Mouse (Mus musculus) stomach, embryonic 16.5 days (tissue): ENCODE data around the gene Map3k5. TPM values are rescaled to one million over a fixed set of nuclear protein-coding genes. Genes with fewer than 3 reads are reported as not detected.

Experiments used
- ATAC-seq: fragments of 200-750 bp; cut with Nextera tagmentation; 2 replicates; pipeline ENCODE4 v1.8.0; 2017; ENCODE audit warnings: moderate number of reproducible peaks, moderate TSS enrichment; ENCODE audit not compliant: insufficient read depth, low FRiP score
- H3K27ac ChIP-seq: fragments of 300-500 bp; sonication (generic); 2 replicates; pipeline ENCODE4 v1.5.1; 2014; ENCODE audit warnings: low read length
- H3K27me3 ChIP-seq: fragments of 300-500 bp; sonication (generic); 2 replicates; pipeline ENCODE4 v1.6.1; 2014; ENCODE audit warnings: low read length, control low read depth, mixed read lengths; ENCODE audit not compliant: control insufficient read depth, insufficient read depth
- H3K36me3 ChIP-seq: fragments of 300-500 bp; sonication (generic); 2 replicates; pipeline ENCODE4 v1.6.1; 2014; ENCODE audit warnings: low read length; ENCODE audit not compliant: control insufficient read depth, insufficient read depth
- H3K4me1 ChIP-seq: fragments of 300-500 bp; sonication (generic); 2 replicates; pipeline ENCODE4 v1.6.1; 2014; ENCODE audit warnings: low read length, control low read depth, mixed read lengths; ENCODE audit not compliant: control insufficient read depth, insufficient read depth
- H3K4me2 ChIP-seq: fragments of 300-500 bp; sonication (generic); 2 replicates; pipeline ENCODE4 v1.6.1; 2014; ENCODE audit warnings: low read depth, low read length, mixed read lengths
- H3K4me3 ChIP-seq: fragments of 300-500 bp; sonication (generic); replicated peaks from 2 replicates; pipeline ENCODE4 v1.5.1; 2014; ENCODE audit warnings: mild to moderate bottlenecking, low read length
- H3K9ac ChIP-seq: fragments of 300-500 bp; sonication (generic); 2 replicates; pipeline ENCODE4 v1.6.1; 2014; ENCODE audit warnings: low read length
- H3K9me3 ChIP-seq: fragments of 300-500 bp; sonication (generic); replicated peaks from 2 replicates; pipeline ENCODE4 v1.6.1; 2016; ENCODE audit warnings: low read length, control low read depth; ENCODE audit not compliant: control insufficient read depth
- WGBS: fragments of 180-500 bp; shearing (Covaris S2); extraction: QIAGEN DNeasy Blood & Tissue Kit; methylation state at CpG from one replicate; pipeline ENCODE4 v1.1.7; 2014; 5-methylcytosine and 5-hydroxymethylcytosine counted together
- polyA plus RNA-seq: library from polyadenylated mRNA; unstranded; fragments of >200 nt; fragmentation: Nextera tagmentation; extraction: Ambion mirVana; gene quantifications from 2 replicates; pipeline ENCODE4 v1.2.1, GENCODE M21; 2015

Gene Map3k5
- polyA plus RNA-seq, 1 experiment from 2014 or later, result 2.7 TPM

- H3K27me3 ChIP-seq, result no peaks in the 10 kb centered on the region
- ATAC-seq, result no peak
- no peaks in the 10 kb centered on the region for H3K36me3 ChIP-seq
- H3K27ac ChIP-seq, result peak overlapping the region; percentile 60
- H3K4me3 ChIP-seq, result no peak overlapping the region
- H3K4me2 ChIP-seq, result no peak overlapping the region
- H3K4me1 ChIP-seq, result peaks cover 41% of the 10 kb centered on the region
- no peaks in the 10 kb centered on the region for H3K9me3 ChIP-seq
- 74% methylated on average over 11 of the region's 11 CpGs for WGBS
- no peak overlapping the region for H3K9ac ChIP-seq
Measured at GRCm38 (mm10) chr10:19953032-19953761, 18.9 kb downstream of the Map3k5 start.

- no peaks in the 10 kb centered on the region for H3K27me3 ChIP-seq
- H3K36me3 ChIP-seq, result no peaks in the 10 kb centered on the region
- H3K9me3 ChIP-seq, result no peaks in the 10 kb centered on the region
- 75% methylated on average over 3 of the region's 3 CpGs for WGBS
- H3K4me3 ChIP-seq, result no peak overlapping the region
- H3K9ac ChIP-seq, result no peak overlapping the region
- H3K4me1 ChIP-seq, result peaks cover 41% of the 10 kb centered on the region
- no peak overlapping the region for H3K4me2 ChIP-seq
- ATAC-seq, result no peak
- no peak overlapping the region for H3K27ac ChIP-seq
Measured at GRCm38 (mm10) chr10:19954572-19954971, 20.3 kb downstream of the Map3k5 start.

GRCm38 (mm10) chr10:19955817-19956216, 21.5 kb downstream of the Map3k5 start:
- Histone ChIP-seq H3K9ac (no peak overlapping the region), H3K4me1 (peaks cover 41% of the 10 kb centered on the region), H3K36me3 (no peaks in the 10 kb centered on the region), H3K27ac (peak overlapping the region; percentile 76), H3K9me3 (no peaks in the 10 kb centered on the region), H3K4me3 (no peak overlapping the region), H3K27me3 (no peaks in the 10 kb centered on the region), H3K4me2 (no peak overlapping the region)
- 76% methylated on average over 6 of the region's 6 CpGs for WGBS
- no peak for ATAC-seq

GRCm38 (mm10) chr10:19956745-19957144, 22.5 kb downstream of the Map3k5 start:
- peak overlapping the region; percentile 34 for H3K4me2 ChIP-seq
- no peaks in the 10 kb centered on the region for H3K36me3 ChIP-seq
- no peaks in the 10 kb centered on the region for H3K27me3 ChIP-seq
- H3K9me3 ChIP-seq, result no peaks in the 10 kb centered on the region
- WGBS, result 28% methylated on average over 6 of the region's 6 CpGs
- peak; percentile 92 for ATAC-seq
- H3K4me1 ChIP-seq, result peaks cover 41% of the 10 kb centered on the region
- H3K9ac ChIP-seq, result peak overlapping the region; percentile 39; the same call in 1 of the 2 replicates
- no peak overlapping the region for H3K4me3 ChIP-seq
- H3K27ac ChIP-seq, result peak overlapping the region; percentile 87

DNA sequence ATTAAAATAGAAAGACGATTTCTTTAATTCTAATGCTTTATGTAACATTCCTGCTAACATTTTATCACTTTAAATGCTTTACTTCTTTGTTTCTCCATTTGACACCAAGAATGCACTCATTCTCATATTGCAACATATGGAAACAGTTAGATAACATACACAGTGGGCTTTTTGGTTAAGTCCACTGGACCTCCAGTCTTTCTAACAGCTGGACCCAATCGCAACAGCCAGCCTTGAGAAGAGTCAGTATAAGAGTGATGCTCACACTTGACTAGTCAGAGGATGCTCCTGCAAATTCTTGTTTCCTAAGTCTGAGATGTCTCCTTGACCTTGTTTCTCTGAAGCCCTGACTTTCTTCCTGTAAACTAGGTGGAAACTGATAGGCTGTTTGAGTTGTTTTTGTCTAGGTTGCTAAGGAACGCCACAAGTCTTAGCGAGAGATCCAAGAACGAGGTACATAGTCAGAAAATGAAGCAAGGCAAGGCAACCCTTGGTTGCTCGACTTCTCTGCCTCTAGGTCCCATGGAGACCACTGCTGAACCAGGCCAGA, 26.6 kb downstream of the Map3k5 start:
- Histone ChIP-seq H3K9ac (no peak overlapping the region), H3K4me1 (peaks cover 31% of the 10 kb centered on the region), H3K27ac (no peak overlapping the region), H3K27me3 (no peaks in the 10 kb centered on the region), H3K36me3 (no peaks in the 10 kb centered on the region), H3K9me3 (no peaks in the 10 kb centered on the region), H3K4me2 (no peak overlapping the region), H3K4me3 (no peak overlapping the region)
- WGBS, result 67% methylated on average over 6 of the region's 6 CpGs
- no peak for ATAC-seq

DNA sequence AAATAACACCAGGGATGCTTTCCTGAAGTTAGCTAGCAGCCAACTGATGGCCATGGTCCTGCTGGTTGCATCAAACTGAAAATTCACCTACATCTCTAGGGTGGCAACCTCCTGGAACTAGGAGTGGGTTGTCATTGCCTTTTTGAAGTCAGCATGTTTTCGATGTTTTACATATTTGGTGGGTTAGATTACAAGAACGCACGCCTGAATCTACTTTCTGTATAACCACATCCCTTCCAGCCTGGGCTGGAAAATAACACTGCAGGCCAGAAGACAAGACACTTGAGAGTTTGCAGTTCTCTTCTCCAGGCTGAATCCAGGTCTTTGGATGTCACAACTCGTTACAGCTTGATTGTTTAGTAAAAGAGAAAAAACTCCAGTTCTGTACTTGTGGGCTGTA, 28.5 kb downstream of the Map3k5 start:
- H3K4me3 ChIP-seq, result no peak overlapping the region
- no peaks in the 10 kb centered on the region for H3K27me3 ChIP-seq
- ATAC-seq, result no peak
- WGBS, result 75% methylated on average over 4 of the region's 4 CpGs
- no peak overlapping the region for H3K27ac ChIP-seq
- H3K9me3 ChIP-seq, result no peaks in the 10 kb centered on the region
- no peaks in the 10 kb centered on the region for H3K36me3 ChIP-seq
- peaks cover 14% of the 10 kb centered on the region for H3K4me1 ChIP-seq
- no peak overlapping the region for H3K9ac ChIP-seq
- H3K4me2 ChIP-seq, result no peak overlapping the region

- Histone ChIP-seq H3K4me3 (no peak overlapping the region), H3K27me3 (no peaks in the 10 kb centered on the region), H3K4me1 (peaks cover 12% of the 10 kb centered on the region; the same call in 1 of the 2 replicates), H3K9me3 (no peaks in the 10 kb centered on the region), H3K36me3 (no peaks in the 10 kb centered on the region), H3K9ac (no peak overlapping the region), H3K27ac (no peak overlapping the region), H3K4me2 (no peak overlapping the region)
- 70% methylated on average over 1 of the region's 1 CpGs for WGBS
- no peak for ATAC-seq
Measured at GRCm38 (mm10) chr10:19963206-19963605, 28.9 kb downstream of the Map3k5 start.

DNA sequence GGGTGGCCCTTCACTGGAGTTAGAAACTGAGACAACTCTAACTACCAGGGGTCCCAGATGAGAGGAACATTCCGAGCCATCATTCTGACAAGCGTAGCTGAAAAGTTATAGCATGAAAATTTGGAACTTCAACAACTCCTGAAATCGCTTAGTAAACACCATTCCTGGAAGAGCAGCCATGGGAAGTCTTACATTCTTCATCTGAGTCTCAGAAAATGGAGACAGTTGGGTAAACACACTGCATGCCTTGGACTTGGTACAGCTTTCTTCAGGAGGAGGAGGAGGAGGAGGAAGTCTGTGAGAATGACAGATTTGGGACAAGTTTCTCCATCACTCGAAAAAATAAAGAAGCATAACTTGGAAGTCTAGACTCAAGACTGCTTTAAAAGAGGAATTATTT, 29.8 kb downstream of the Map3k5 start:
- Histone ChIP-seq H3K36me3 (no peaks in the 10 kb centered on the region), H3K9me3 (no peaks in the 10 kb centered on the region), H3K4me1 (peaks cover 16% of the 10 kb centered on the region; the same call in 1 of the 2 replicates), H3K9ac (no peak overlapping the region), H3K4me2 (no peak overlapping the region), H3K27ac (no peak overlapping the region), H3K27me3 (no peaks in the 10 kb centered on the region), H3K4me3 (no peak overlapping the region)
- ATAC-seq, result no peak
- 52% methylated on average over 4 of the region's 4 CpGs for WGBS

DNA sequence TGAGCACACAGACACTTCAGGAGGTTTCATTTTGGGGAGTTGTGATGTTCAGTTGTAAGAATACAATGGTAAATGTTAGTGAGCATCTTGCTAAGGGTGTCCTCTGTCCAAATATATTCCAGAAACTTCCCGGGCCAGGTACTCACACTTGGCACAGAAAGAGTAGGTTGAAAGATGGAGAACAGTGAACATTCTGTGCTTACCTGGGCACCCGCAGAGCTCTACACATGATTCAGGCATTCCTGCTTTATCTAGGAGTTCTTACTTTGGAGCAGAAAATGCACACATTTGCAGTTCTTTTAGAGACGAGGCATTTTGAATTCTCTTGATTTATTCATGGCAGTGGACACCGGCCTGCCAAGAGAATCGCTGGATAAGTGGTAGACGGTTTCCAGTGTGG, 32.3 kb downstream of the Map3k5 start:
- H3K4me2 ChIP-seq, result no peak overlapping the region
- H3K4me3 ChIP-seq, result no peak overlapping the region
- H3K9me3 ChIP-seq, result no peaks in the 10 kb centered on the region
- no peak overlapping the region for H3K9ac ChIP-seq
- no peak for ATAC-seq
- no peaks in the 10 kb centered on the region for H3K27me3 ChIP-seq
- WGBS, result 65% methylated on average over 6 of the region's 6 CpGs
- H3K36me3 ChIP-seq, result no peaks in the 10 kb centered on the region
- peaks cover 16% of the 10 kb centered on the region; the same call in 1 of the 2 replicates for H3K4me1 ChIP-seq
- H3K27ac ChIP-seq, result peak overlapping the region; percentile 35; the same call in 1 of the 2 replicates
